Mouse (Mus musculus): ENCODE data around the gene Hdac7.

DNA sequence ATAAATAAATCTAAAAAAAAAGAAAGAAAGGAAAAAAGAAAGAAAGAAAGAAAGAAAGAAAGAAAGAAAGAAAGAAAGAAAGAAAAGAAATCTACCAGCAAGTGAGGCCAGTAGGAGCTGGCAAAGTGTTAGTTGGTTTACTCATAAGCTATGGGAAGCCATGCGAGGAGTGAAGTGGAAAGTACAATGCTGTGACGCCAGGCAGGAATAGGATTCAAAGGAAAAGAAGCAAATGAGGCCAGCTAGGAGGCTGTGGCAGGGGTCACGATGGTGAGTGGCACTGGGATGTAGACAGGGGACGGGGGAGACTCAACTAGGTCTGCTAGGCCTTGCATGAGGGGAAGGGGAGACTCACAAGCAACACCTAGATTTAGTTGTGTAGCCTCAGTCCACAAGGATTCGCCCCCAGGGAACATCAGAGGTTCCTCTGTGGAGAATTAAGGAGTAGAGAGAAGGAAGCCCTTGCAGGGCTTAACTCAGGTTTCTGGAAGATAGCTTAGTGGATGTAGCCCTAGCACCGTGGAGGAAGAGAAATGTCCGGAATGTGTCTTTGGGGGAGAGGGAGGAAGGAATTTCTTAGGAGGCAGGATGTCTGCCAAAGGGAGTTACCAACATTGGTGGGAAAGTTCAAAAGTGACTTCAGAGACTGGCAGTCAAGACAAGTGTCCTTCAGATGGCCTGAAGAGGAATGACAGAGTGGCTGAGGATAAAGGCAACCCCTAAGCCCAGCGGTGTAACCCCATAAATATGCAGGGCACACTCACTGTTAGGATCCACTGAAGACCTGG lies 65.8 kb downstream of the Hdac7 start, which contains the start of gene Slc48a1:
- TF ChIP-seq CTCF (IDR thresholded peaks at IDR 0.05; ENCODE audit: low read depth) = no peak
- TF ChIP-seq EP300 (IDR thresholded peaks at IDR 0.05; ENCODE audit: low read depth) = no peak

Data from liver, postnatal 0 days (tissue).